Mouse (Mus musculus): ENCODE results near the gene Klra2. TPM values are rescaled to one million over a fixed set of nuclear protein-coding genes. Genes with fewer than 3 reads are reported as not detected.

The Klra2 gene
- polyA plus RNA-seq, 1 experiment: not detected

DNA sequence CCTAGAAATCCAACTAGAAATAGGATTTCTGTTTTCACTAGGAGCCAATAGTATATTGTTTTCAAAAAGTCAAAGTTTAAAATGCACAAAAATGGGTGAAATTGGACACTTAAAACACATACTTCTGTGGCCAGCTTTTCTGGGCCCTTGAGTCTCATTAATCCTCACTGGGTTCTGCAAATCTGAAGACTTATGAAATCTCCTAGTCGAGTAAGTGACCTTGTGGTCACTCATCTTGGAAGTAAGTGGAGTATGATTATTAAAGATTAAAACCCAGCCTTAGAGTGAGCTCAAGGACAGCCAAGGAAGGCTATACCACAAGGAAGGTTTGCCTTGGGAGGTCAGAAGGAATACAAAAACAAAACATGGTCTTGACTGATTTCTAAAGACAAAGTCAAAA lies 23.1 kb upstream of the Klra2 start:
- Histone ChIP-seq H3K4me1 (ENCODE audit: control insufficient read depth, insufficient read depth, low read length) (no peaks in the 10 kb centered on the region), H3K27ac (ENCODE audit: insufficient read depth, low read length) (no peak overlapping the region), H3K4me3 (ENCODE audit: insufficient read depth, low read length) (no peak overlapping the region)
- TF ChIP-seq CTCF (IDR thresholded peaks at IDR 0.05; ENCODE audit: borderline replicate concordance, insufficient read depth, low read length) (no peak), POLR2A (IDR thresholded peaks at IDR 0.05; ENCODE audit: low read depth, low read length) (no peak)

DNA sequence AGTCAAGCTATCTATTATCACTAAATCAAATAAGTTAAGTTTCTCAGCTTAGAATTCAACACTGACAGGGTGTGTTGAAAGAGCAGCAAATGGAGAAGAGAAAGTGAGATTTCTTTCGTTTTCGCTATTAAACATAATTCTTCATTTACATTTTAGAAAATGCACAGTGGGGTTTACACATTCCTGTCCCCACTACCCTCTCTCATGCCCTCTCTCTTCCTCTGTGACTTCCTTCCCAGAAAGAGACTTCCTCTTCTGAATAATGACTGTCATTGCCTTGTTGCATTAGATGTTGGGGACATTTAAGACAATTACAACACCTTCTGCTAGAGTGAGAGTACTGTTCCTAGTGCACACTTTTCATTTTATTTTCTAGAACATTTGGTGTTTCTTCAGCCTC lies 22.4 kb upstream of the Klra2 start:
- no peak overlapping the region for H3K27ac ChIP-seq (ENCODE audit: insufficient read depth, low read length)
- H3K4me1 ChIP-seq (ENCODE audit: control insufficient read depth, insufficient read depth, low read length): no peaks in the 10 kb centered on the region
- no peak overlapping the region for H3K4me3 ChIP-seq (ENCODE audit: insufficient read depth, low read length)
- TF ChIP-seq CTCF (IDR thresholded peaks at IDR 0.05; ENCODE audit: borderline replicate concordance, insufficient read depth, low read length): no peak
- TF ChIP-seq POLR2A (IDR thresholded peaks at IDR 0.05; ENCODE audit: low read depth, low read length): no peak

DNA sequence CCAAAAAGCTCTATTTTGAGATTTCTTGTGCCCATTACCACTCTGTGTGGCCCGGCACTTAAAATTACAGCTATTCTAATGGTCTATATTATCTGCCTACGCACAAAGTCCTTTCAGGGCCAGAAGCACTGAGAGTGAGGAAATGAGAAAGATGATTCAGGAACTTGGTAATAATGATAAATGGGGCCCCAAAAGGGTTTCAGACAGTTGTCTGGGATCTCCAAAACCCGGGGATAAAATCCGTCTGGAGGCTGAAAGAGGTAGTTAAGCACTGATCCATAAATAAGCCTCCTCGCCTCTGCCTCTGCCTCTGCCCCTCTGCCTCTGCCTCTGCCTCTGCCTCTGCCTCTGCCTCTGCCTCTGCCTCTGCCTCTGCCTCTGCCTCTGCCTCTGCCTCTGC lies 17.0 kb upstream of the Klra2 start:
- TF ChIP-seq CTCF (IDR thresholded peaks at IDR 0.05; ENCODE audit: borderline replicate concordance, insufficient read depth, low read length) (no peak), POLR2A (IDR thresholded peaks at IDR 0.05; ENCODE audit: low read depth, low read length) (no peak)

DNA sequence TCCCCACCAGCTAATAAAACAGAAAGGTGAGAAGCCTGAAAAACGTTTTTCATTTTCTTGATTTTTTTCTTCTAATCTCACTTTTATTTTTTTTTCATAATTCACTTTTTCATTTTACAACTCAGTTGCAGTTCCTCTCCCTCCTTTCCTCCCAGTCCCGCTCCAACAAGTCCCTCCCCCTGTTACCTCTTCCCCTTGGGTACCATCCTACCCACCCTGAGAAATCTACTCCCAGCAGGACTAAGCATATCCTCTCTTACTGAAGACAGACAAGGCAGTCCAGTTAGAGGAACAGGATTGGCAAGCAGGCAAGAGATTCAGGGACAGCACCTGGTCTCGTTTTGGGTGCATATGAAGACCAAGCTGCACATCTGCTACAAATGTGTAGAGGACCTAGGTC lies 15.6 kb upstream of the Klra2 start:
- no peak overlapping the region for H3K4me3 ChIP-seq (ENCODE audit: insufficient read depth, low read length)
- H3K4me1 ChIP-seq (ENCODE audit: control insufficient read depth, insufficient read depth, low read length): no peaks in the 10 kb centered on the region
- no peak overlapping the region for H3K27ac ChIP-seq (ENCODE audit: insufficient read depth, low read length)
- TF ChIP-seq POLR2A (IDR thresholded peaks at IDR 0.05; ENCODE audit: low read depth, low read length) (no peak), CTCF (IDR thresholded peaks at IDR 0.05; ENCODE audit: borderline replicate concordance, insufficient read depth, low read length) (no peak)

More for the DNA sequence above, 17.0 kb upstream of the Klra2 start:
- H3K4me3 ChIP-seq (ENCODE audit: insufficient read depth, low read length): no peak overlapping the region
- H3K27ac ChIP-seq (ENCODE audit: insufficient read depth, low read length): no peak overlapping the region
- no peaks in the 10 kb centered on the region for H3K4me1 ChIP-seq (ENCODE audit: control insufficient read depth, insufficient read depth, low read length)

DNA sequence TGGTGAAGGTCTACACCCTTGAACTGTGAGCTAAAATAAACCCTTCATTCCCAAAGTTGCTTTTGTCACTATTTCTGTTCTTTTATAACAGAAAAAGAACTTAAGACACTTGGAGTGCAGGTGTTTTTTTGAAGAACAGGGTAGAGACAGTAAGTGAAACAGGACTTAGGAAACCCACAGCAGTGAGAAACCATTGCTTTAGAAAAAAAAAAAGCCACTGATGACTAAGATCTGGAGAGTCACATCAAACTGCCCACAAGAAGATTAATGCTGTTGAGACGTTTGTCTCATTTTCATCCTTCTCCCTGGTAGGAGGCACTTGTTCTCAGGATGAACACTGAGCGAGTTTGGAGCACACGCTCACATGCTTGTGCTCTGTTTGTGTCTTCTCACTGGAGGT lies 14.8 kb upstream of the Klra2 start:
- TF ChIP-seq CTCF (IDR thresholded peaks at IDR 0.05; ENCODE audit: borderline replicate concordance, insufficient read depth, low read length): no peak
- TF ChIP-seq POLR2A (IDR thresholded peaks at IDR 0.05; ENCODE audit: low read depth, low read length): no peak
- H3K27ac ChIP-seq (ENCODE audit: insufficient read depth, low read length): no peak overlapping the region
- H3K4me3 ChIP-seq (ENCODE audit: insufficient read depth, low read length): no peak overlapping the region
- no peaks in the 10 kb centered on the region for H3K4me1 ChIP-seq (ENCODE audit: control insufficient read depth, insufficient read depth, low read length)

DNA sequence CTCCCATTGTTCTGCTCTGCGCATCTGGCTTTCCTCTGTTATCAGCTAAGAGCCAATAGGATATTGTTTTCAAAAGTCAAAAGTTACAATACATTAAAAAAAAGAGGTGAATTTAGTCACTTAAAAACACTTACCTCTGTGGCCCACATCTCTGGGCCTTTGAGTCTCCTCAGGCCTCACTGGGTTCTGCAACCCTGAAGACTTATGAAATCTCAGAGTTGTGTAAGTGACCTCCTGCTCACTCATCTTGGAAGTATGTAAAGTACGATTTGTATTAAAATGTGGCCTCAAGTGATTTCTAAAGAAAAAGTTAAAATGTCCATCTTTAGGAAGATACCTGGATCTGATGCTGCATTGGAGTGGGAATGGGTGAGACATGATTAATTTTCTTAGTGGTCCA lies 2.1 kb downstream of the Klra2 start:
- Histone ChIP-seq H3K27ac (ENCODE audit: insufficient read depth, low read length) (no peak overlapping the region), H3K4me1 (ENCODE audit: control insufficient read depth, insufficient read depth, low read length) (no peaks in the 10 kb centered on the region), H3K4me3 (ENCODE audit: insufficient read depth, low read length) (no peak overlapping the region)
- no peak for TF ChIP-seq POLR2A (IDR thresholded peaks at IDR 0.05; ENCODE audit: low read depth, low read length)
- no peak for TF ChIP-seq CTCF (IDR thresholded peaks at IDR 0.05; ENCODE audit: borderline replicate concordance, insufficient read depth, low read length)

Other genes starting within 250 kb of the Klra2 start
- 45.3 and 46.1 TPM in 2 replicates for gene Magohb, start 45.9 kb upstream of the Klra2 start, polyA plus RNA-seq (2011; ENCODE audit: insufficient read length, low read depth, missing spikeins)
- 11.3 and 26.4 TPM in 2 replicates for gene Styk1, start 106.2 kb upstream of the Klra2 start, polyA plus RNA-seq (2011; ENCODE audit: insufficient read length, low read depth, missing spikeins)
- gene Ybx3, start 141.1 kb upstream of the Klra2 start, polyA plus RNA-seq (2011; ENCODE audit: insufficient read length, low read depth, missing spikeins): 262 and 295 TPM in 2 replicates
- gene 5430401F13Rik, start 239.0 kb upstream of the Klra2 start, polyA plus RNA-seq (2011; ENCODE audit: insufficient read length, low read depth, missing spikeins): not detected in 2 replicates
- gene Gm6619, start 239.0 kb upstream of the Klra2 start, polyA plus RNA-seq (2011; ENCODE audit: insufficient read length, low read depth, missing spikeins): not detected in 2 replicates